Mouse (Mus musculus): ENCODE measurements around the gene Limch1. TPM values are rescaled to one million over a fixed set of nuclear protein-coding genes. Genes with fewer than 3 reads are reported as not detected.

The Limch1 gene
- total RNA-seq, 2 experiments from 2014 or later = 120 to 123 TPM

DNA sequence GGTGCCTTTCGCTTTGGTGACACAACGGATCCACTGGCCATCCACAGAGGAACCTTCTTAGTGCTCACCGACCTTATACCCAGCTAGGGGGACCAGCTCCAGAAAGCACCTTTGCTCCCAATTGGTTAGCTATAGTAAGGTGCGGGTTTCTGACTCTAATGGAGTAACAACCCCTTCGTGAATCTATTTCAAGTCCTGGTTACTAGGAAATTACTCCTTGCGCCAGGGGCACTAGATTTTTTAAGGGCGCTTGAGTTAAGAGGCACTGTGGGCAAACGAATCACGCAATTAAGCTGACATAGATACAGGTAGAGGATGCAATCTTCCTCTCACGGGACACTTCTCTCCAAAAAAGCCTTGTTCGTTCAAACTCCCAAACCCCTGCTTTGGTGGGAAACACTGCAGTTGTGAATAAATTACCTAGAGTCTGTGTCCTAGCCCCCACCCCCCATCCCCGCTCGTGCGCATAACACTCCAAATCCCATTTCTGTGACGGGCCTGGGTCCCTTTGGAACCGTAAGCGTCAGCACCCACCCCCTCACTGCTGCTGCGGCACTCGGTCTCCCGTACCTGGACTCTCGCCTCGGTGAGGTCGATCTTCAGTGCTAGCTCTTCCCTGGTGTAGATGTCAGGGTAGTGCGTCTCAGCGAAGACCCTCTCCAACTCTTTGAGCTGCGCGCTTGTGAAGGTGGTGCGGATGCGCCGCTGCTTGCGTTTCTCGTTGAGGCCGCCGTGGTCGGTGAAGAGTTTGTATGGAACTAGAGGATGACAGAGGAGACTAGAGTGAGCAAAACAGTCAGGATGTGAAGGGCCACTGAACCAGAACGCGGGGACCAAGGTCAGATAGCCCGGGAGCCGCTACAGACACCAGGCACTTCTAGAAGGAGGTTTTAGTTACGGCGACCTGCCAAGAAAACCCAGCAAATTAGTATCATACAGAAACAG is 351.8 kb downstream of the Limch1 start:
- peak in 1 of 2 experiments; percentile 1 for DNase-seq (ENCODE audit: low spot score in 2 of 2)

DNA sequence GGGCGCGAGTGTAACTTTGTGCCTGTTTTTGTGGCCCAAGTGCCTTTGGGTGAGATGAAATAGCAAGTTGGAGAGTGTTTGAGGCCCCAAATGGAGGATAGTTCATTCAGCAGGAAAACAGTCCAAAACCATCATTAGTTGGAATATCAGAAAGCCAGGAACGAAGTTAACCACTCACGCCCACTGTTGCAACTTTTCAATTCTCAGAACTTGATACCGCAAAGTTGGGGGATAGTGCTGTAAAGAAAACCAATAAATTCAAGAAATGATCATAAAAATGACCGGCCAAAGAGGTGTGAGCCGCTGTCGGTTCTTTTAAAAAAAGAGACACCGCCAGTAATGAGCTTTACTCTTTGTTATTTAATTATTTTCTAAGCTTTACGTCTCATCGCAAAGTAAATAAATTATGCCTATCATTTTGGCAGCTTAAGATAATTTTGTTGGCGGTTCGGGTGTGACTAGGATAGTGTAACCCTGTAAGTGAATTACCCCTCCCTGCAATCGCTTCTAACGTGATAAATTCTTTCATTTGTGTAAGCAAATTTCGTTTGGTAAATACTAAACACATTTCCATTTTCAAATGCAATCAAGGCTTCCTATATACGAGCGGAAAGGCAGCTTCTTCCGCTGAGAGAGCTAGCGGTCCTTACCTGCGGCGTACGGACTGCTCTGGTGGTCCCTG is 352.6 kb downstream of the Limch1 start:
- peak in 1 of 2 experiments; percentile 2 for DNase-seq (ENCODE audit: low spot score in 2 of 2)

DNA sequence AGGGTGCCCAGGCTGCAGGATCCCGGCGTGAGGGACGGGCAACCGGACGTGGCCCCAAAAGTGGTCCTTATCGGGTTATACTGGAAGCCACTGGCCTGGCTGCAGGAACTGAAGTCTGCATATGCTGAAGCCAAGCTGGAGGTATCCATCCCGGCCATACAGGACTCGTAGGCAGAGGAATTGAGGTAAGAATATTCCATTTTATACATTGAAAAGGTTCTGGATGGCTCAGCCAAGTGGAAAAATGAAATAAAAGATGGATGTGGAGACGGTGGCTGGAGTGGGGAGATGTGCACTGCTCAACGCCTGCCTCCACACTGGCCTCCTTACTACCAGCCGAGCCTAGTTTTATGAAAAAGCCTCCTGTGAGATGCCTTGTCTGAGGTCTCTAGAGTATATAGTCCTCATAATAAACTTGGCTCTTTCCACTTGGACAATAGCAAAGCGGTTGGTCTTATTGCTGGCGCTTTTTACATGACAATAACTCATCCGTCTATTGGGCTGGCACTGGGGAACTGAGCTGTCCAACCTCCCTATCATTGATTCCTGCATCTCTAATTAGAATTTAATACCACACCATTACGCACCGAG is 353.2 kb downstream of the Limch1 start, which contains the start of gene Phox2b:
TSS of gene Phox2b (minus strand) at position 569 of the 591 bp plus-strand sequence.
- peak in 1 of 2 experiments; percentile 2 for DNase-seq (ENCODE audit: low spot score in 2 of 2)

DNA sequence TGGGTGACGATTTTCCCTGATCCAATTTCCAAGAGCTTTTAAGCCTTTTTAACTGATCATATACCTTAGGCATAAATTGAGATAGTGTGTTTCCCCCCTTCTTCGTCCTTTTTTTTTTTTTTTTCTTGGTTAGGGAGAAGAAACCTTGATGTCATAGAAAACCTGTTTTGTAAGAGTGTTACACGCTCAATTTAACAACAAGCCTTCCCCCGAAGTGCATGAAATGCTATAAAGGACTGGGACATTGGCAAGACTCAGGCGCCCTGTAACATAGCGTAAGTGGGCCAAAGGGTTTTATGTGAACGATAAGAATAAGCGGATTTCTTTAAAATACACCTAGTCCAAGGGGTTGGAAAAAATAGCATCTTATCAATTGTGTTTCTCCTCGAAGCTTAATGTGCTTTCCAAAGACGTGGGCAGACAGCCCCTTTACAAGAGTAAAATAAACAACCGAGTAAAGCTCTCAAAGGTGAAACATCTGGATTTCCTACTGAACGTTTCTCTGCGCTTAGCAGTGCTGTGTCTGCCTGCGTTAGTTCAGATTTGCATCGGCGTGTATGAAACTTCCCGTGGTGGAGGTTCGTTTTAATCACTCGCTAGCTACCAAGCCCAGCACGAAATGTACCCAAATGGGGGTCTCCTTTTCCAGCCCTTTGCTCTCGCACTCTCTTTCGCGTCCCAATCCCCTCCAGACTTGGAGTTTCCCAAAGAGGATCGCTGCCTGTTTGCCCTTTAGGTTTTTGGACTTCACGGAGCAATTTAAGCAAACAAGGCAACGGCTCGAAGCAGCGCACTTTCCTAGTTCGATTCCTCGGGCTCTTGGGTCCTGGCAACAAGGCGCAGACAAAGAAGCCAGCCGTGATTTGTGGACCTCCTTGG is 354.0 kb downstream of the Limch1 start:
- DNase-seq (ENCODE audit: low spot score in 2 of 2) = peak in 1 of 2 experiments; percentile 11

DNA sequence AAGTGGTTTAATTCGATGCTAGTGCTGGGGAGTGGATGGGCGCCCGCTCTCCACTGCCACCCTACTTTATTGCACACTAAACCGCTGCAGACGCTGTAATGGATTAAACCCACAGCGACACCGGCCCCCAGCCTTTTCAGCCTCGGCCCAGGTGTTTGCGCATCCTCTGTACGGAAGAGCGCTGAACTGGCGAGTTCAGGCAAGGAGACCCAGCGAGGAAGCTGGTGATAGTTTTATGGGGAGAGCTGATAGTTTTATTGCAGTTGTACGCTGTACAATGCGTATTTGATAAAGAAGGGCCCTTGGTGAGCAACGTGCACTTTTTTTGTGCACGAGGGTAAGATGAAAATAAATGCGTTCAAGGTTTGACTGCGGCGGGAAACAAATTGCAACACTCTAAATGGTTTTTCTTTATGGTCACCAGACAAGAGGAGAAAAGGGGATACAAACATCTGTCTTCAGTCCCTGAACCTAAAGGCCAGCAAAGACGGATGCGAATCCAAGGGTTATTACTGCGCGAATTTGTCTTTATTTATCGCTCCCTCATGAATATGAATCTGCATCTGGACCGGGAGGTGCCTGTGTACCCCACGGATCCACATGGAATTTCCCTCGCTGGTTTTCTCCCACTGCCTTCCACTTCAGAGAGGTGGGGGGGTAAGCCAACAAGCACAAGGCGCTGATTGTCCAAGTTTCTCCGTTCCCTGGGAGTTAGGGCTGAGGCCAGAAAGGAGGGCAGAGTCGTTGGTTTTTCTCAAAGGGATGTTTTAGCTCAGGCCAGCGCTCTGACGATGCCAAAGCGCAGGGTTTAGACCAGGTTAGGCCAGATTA is 355.2 kb downstream of the Limch1 start:
- peak in 1 of 2 experiments; percentile 1 for DNase-seq (ENCODE audit: low spot score in 2 of 2)

DNA sequence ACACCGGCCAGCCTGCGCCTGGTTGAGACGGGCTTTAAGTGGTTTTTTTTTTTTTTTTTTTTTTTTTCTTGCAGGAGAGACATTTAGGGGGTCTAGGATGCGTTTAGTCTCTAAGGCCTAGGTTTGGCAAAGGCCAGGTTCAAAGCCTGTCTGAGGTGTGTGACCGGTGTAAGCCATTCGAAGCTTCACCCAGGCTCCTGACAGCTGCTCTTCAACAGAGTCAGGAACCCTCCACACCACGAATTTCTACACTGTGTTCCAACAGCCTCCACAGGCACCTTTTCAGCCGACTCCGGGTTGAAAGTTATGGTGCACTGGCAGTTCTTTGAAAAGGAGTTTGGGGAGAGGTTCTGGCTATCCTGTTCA is 355.8 kb downstream of the Limch1 start:
- DNase-seq (ENCODE audit: low spot score in 2 of 2) = no peak

DNA sequence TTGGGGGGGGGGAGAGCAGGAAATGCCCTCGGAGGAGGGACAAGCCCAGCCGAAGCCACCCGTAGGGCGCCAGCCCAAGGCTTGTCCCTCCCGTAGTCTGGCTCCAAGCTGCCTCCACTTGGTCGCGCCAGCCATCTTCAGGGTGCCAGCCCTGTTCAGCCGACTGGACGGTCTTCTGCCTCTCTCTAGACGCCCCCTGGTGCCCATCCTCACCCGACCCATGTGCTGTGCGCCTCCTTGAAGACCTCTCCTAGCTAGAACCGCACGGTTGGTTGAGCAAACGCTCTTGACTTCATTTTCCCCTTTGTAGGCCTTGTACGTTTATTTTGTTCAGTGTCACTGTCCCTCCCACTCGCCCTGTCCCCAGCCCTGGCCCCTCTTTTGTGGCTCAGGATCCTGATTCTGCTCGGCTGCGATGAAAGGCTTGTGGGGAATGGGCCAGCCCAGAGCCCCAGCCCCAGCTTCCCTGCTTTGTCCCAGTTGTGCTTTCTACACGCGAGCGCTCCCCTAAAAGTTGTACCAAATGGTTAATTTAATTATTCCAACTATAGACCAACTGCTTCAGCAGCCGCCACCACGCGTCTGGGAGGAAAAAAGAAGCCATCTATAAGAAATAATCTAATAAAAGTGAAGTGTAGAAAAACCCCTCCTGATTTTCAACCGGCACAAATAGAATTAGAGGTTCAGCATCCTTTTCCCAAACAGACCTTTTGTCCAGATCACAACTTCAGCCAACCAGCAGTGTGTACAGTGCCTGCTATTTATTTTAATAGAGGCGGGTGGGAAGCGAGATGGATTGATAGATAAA is 356.4 kb downstream of the Limch1 start:
- peak in 1 of 2 experiments; percentile 1 for DNase-seq (ENCODE audit: low spot score in 2 of 2)

DNA sequence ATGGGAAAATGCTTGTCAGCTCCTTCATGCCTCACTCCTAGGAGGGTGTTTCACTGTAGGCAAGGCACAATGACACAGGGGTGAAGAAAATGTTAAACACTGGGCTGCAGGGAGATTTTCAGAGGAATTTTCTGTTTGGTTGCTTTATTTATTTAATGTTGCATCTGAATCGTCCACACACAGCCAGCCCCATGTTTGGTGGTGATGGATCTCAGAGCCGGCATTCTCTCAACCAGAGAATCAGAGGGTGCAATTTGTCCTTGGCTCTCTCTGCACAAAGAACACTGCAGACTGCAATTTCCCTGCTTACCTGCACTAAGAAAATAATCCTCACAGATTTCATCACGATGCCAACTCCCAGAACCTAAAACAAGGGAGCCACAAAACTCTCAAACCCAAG is 357.4 kb downstream of the Limch1 start:
- DNase-seq (ENCODE audit: low spot score in 2 of 2) = no peak

DNA sequence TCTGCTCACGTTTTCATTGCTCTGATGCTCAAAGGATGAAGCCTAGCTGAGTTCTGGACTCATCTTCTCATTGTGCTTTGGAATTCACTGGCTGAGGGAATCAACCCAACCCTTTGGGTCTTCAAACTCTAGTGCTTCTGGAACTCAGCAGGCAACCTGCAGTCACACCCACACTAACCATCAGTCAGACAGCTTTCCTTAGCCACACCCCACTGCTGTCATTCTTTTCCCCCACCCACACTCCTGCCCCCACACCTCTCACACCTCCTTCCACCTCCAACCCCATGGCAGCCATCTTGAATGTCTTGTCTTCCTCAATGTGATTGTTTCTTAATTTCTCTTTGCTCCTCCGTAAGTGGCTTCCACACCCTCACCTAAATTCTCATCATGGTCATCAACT is 360.6 kb downstream of the Limch1 start:
- no peak for DNase-seq (ENCODE audit: low spot score in 2 of 2)

Small RNA genes within 50 kb of the gene (microRNA-seq; reads per million reads assigned to microRNA genes)
- gene Gm23841 = 0 reads per million in 2 experiments

Other genes with a start within 250 kb of the Limch1 start
- gene Apbb2, start 127.0 kb upstream of the Limch1 start, total RNA-seq (2021) = 10 to 100 TPM; 58.6 to 65.9 TPM
- gene Uchl1, start 69.7 kb upstream of the Limch1 start, total RNA-seq (2021) = 100 to 1,000 TPM; 871 to 967 TPM